Mouse (Mus musculus) gastrocnemius, adult 18-20 months (tissue): Measurements from ENCODE around the gene Ptpn13. TPM values are rescaled to one million over a fixed set of nuclear protein-coding genes. Genes with fewer than 3 reads are reported as not detected.

Source experiments
- DNase-seq: peaks from one replicate; pipeline ENCODE4 v3.0.0; 2021; ENCODE audit warnings: low spot score
- total RNA-seq, 2 experiments: library from RNA; stranded (reverse); gene quantifications; 2 replicates each; pipeline ENCODE4 v1.2.3; 2021

Ptpn13 gene
- total RNA-seq, 2 experiments from 2014 or later: 1.7 to 2.3 TPM

- DNase-seq: no peak
Measured at GRCm38 (mm10) chr5:103458411-103458810, 33.4 kb downstream of the Ptpn13 start.

DNA sequence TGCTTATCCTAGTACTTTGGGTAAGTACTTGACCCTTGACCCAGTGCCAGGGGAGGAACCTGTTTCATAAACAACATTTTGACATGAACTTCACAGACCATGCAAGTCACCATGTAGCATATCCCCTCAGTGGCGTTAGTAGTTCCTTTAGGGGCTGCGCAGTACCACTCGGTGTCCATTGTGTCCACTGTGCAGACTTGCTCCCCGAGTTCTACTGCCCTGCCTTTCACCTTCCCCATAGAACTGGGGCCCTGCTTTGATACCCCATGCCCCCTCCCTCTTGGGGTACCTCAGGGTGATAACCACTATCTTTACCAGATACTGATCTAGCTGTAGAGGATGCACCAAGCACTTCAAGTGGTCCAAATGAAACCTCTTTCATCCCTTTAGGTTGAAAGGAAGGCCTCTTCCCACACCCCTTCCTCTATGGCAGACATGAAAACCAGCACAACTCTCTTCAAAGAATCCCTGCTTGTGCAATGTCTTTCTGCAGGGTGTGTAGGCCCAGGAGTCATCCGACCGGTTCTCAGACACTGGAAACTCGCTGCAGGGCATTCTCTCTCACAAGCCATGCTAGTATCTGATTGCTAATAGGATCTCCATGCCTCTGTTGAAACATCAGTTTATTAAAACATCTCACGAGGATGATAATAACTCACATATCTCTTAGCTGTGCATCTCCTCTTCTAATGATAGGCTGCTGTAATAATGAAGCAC, 34.1 kb downstream of the Ptpn13 start:
- no peak for DNase-seq

- DNase-seq: no peak
Measured at GRCm38 (mm10) chr5:103460903-103461302, 35.9 kb downstream of the Ptpn13 start.

DNA sequence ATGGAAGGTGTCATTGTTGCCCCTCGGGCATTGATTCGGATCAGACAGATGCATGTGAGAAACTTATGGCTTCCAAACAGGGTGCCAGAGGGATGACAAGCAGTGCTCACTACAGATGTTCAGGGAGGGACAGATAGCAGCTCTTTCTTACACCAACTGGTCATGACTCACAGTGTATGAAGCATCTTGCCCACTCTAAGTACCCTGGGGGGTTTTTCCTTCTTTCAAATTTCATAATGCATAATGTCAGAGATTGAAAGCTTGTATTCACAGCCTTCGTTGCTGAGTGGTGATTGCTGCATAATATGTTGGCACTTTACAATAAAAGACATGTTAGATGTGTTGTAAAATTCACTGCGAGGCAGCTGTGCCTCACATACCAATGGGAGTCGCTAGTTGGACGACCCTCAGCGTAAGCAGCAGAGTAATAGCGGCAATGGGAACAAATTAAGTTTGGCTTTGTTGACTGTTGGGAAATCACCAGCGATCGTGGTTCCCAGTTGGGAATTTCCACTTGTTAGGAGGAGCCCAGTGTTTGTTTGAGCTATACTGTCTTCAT, 38.7 kb downstream of the Ptpn13 start:
- DNase-seq: peak; percentile 5

- no peak for DNase-seq
Measured at GRCm38 (mm10) chr5:103464329-103464728, 39.3 kb downstream of the Ptpn13 start.

DNA sequence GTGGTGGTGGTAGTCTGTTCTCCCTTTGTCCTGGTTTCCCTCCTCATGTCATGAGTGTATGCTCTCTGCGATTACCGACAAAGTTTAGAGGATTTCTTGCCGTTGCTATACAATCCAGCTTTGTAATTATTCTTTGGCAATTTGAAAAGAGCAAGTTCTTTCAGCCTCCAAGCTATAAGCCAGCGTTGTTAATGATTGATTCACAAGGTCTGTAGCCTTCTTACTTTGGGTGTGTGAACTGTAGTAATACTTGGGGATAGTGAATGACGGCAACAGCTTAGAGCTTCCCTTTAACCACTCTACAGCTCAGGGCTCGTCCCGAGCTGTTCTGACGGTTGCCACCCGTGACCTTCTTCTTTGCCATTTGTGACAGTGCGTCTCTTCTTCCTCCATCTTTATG, 39.8 kb downstream of the Ptpn13 start:
- no peak for DNase-seq

- no peak for DNase-seq
Measured at GRCm38 (mm10) chr5:103472670-103473069, 47.7 kb downstream of the Ptpn13 start.

DNA sequence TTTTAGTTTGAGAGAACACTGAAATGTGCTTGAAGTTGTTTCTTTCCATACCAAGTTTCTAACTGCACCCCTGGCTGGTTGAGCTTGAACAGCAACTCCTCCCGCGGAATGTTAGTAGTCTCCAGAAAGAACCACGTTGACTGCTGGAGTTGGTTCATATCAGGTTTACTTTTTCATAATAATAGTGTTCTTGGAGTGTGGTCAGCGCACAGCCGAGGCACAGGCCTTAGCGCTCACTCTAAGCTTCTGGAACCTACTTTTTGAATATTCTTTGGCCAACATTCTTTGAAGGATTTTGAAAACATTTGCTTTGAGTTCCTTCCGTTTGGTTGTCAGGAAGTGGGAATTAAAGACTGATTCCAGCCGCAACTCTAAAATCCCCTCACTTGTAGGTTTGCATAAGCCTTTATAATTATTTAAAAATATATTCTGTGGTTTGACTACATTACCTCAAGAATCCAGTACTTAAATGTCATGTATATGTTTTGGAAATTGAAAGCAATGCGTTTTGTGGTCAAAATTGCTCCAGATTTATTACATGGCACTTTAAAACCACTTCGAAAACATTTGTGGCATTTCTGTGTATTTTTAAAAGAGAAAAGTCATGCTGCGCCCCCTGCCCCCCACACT, 48.6 kb downstream of the Ptpn13 start:
- no peak for DNase-seq

GRCm38 (mm10) chr5:103474259-103474658, 49.3 kb downstream of the Ptpn13 start:
- no peak for DNase-seq

DNA sequence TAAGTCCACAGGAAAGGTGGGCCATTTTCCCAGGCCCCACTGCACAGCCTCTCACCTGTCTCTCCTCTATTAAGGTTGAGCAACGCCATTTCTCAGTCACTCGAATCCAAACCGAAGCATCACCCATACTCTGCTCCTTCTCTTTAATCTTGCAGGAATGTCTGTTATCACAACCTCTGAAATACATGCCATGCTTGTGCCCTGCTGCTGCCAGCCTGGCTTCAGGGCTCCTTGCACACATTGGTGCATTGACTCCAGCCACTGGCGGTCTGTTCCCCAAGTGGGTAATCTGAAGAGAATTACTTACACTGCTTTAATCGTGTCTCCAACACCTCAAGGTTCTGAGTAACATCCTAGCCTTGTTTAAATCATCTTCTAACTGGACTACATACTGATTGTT, 50.5 kb downstream of the Ptpn13 start:
- no peak for DNase-seq

GRCm38 (mm10) chr5:103479503-103479902, 54.5 kb downstream of the Ptpn13 start:
- no peak for DNase-seq

- no peak for DNase-seq
Measured at GRCm38 (mm10) chr5:103481222-103481621, 56.2 kb downstream of the Ptpn13 start.

GRCm38 (mm10) chr5:103487001-103487400, 62.0 kb downstream of the Ptpn13 start:
- no peak for DNase-seq

GRCm38 (mm10) chr5:103490964-103491363, 66.0 kb downstream of the Ptpn13 start:
- DNase-seq: no peak

DNA sequence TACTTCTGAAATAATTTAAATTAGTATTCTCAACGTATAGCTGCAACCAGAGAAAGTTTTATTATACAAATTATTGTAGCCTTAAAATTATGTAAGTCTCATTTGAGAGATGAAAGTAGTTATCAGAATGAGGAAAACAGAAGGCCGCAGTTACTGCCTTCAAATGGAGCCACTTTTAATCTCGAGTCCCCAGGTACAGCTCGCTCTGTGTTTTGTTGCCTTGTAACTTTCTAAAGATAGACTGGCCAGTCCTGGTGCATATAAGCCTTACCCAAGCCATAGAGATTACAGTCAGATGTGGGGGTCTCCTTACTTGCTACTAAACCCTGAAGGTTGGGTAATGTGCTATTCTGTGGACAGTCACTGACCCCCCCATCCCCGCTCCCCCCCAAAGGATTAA, 66.8 kb downstream of the Ptpn13 start:
- no peak for DNase-seq

- no peak for DNase-seq
Measured at GRCm38 (mm10) chr5:103497061-103497460, 72.1 kb downstream of the Ptpn13 start.

- DNase-seq: no peak
Measured at GRCm38 (mm10) chr5:103497480-103497879, 72.5 kb downstream of the Ptpn13 start.

GRCm38 (mm10) chr5:103499305-103499704, 74.3 kb downstream of the Ptpn13 start:
- no peak for DNase-seq

DNA sequence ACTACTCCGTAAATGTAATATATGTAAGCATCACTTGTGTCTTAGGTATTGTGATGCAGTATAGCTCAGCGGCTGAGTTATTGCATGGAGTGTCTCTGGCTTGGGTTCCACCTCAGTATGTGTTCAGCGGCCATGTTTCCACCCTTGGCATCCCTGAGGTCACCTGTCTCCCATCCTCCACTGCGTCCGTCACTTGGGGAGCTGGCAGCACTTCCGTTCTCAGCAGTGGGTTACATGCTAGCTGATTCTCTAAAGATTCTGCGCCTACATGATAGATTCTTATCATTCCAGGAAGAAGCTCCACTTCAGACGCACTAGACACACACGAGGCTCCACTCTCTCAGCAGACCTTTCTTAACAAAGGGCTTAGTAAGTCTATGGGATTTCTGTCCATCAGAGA, 76.1 kb downstream of the Ptpn13 start:
- DNase-seq: no peak

GRCm38 (mm10) chr5:103501839-103502238, 76.8 kb downstream of the Ptpn13 start:
- no peak for DNase-seq

DNA sequence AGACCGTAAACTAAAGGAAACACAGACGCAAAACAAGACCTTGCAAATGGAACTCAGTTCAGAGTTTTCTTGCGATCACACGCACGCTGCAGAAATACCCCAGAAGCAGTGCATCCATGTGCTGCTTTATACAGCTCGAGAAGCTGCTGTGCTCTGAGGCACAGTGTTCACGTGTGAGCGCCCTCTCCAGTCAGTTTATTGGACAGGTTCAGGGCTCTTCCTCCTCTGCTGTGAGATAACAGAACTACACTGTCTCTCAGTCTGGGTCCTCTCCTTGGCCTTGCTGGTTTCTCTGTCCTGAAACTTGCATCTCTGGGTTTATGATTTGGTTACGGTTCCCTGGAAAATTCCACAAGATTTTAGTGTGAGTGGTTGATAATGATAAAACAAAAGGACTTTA, 88.2 kb downstream of the Ptpn13 start:
- no peak for DNase-seq

DNA sequence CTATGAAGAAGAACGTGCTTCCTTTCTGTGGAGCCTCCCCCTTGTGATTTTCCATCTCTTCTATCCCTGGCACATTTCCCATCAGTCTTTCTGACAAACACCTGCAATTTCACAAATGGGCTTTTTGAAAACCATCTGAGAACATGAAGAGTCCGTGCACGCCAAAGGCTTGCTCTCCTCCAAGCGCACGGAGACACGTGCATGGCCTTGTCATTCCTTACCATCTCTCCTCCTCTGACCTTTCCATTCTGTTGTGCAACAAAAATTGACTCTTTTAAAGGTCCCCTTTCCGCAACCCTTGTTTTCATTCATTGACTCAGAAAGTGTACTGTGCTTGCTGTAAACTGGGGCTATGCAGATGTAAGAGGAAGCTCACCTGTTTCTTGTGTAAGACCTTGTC, 89.4 kb downstream of the Ptpn13 start:
- DNase-seq: no peak

DNA sequence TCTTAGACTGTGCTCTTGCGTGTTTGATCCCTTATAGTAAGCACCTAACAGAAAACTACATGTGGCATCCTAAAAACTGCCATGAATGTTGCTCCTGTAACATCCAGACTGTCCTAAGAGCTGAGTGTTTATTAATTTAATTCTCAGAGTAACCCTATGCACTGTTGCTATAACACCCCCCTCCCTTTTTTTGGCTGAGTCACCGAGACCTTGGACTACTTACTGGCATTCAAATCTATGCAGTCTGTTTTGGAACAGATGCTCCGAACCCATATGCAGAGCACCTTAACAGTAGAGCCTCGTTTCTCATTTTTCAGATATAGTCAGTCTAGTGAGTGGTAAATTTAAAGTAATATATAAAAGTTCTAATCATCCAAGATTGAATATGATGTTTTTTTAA, 90.9 kb downstream of the Ptpn13 start:
- DNase-seq: no peak
